Mouse (Mus musculus): Measurements from ENCODE around the gene Tex30. TPM values are rescaled to one million over a fixed set of nuclear protein-coding genes. Genes with fewer than 3 reads are reported as not detected.

Gene Tex30
- polyA plus RNA-seq, 1 experiment from 2014 or later, result 101 TPM

GRCm38 (mm10) chr1:44120074-44120406 is 17.8 kb upstream of the Tex30 start:
- DNase-seq (ENCODE audit: low spot score), result no peak
- ATAC-seq (ENCODE audit: insufficient number of reproducible peaks, low FRiP score, low TSS enrichment, low read depth), result no peak; the same call in 1 of the 2 replicates
- H3K4me1 ChIP-seq (ENCODE audit: control insufficient read depth, insufficient read depth, low read length), result no peaks in the 10 kb centered on the region
- H3K27ac ChIP-seq (replicated peaks; ENCODE audit: low read depth, low read length), result peak overlapping the region; percentile 75
- no peaks in the 10 kb centered on the region for H3K9me3 ChIP-seq (ENCODE audit: control insufficient read depth, low read length)
- peaks cover 2% of the 10 kb centered on the region; the same call in 1 of the 2 replicates for H3K36me3 ChIP-seq (ENCODE audit: control insufficient read depth, insufficient read depth, low read length)
- H3K9ac ChIP-seq (ENCODE audit: low read length), result peak overlapping the region; percentile 74
- peak overlapping the region; percentile 53 for H3K4me2 ChIP-seq (ENCODE audit: low read depth, severe bottlenecking)
- H3K27me3 ChIP-seq (ENCODE audit: control insufficient read depth, insufficient read depth, low read length), result no peaks in the 10 kb centered on the region
- H3K4me3 ChIP-seq (ENCODE audit: low read depth, low read length), result peak overlapping the region; percentile 49
- WGBS, result 2% methylated on average over 6 of the region's 6 CpGs

DNA sequence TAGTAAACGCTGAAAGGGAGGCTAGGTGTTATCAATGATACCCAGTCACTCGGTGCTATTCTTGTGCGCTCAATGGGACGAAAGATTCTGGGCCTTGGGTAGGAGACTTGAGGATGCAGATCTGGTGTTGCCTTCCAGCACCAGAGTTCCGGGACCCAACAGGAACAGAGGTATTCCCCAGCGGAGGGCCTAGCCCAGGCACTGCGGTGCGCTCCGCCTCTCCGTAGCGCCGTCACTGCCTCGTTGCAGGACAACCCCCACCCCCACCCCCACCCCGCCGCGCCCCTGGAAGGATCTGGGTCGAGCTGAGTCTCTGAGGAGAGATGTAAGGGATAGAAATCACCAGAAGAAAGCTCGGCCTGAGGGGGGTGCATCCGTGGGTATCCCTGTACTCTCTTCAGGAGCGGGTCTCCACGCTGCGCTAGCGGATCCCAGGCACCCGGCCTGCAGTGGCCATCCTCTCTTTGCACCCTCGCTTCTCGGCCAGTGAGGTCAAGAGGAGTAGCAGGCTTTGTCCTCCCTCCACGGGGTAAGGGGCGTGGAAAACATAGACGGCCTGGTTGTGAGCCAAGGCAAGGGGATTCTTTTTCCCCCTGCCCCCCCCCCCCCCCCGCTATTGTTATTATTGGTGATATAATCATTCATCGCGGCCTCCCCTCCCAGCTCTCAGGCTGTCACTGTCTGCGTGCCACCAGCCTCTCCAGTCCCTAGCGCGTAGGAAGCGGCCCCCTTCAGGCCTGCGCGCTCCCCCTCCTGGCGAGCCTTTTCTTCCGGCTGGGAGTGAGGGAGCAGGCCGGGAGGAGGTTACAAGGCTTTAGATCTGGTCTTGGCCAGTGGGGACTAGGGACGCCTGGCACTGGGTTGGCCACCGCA is 17.2 kb upstream of the Tex30 start:
- Histone ChIP-seq H3K4me1 (ENCODE audit: control insufficient read depth, insufficient read depth, low read length) (no peaks in the 10 kb centered on the region), H3K4me2 (ENCODE audit: low read depth, severe bottlenecking) (peak overlapping the region; percentile 53), H3K9me3 (ENCODE audit: control insufficient read depth, low read length) (no peaks in the 10 kb centered on the region), H3K4me3 (ENCODE audit: low read depth, low read length) (peak overlapping the region; percentile 49), H3K36me3 (ENCODE audit: control insufficient read depth, insufficient read depth, low read length) (peaks cover 7% of the 10 kb centered on the region; the same call in 1 of the 2 replicates), H3K27me3 (ENCODE audit: control insufficient read depth, insufficient read depth, low read length) (no peaks in the 10 kb centered on the region), H3K27ac (replicated peaks; ENCODE audit: low read depth, low read length) (peak overlapping the region; percentile 75), H3K9ac (ENCODE audit: low read length) (peak overlapping the region; percentile 74)
- peak; percentile 88 for DNase-seq (ENCODE audit: low spot score)
- under 1% methylated on average over 39 of the region's 43 CpGs for WGBS
- peak; percentile 90 for ATAC-seq (ENCODE audit: insufficient number of reproducible peaks, low FRiP score, low TSS enrichment, low read depth)

GRCm38 (mm10) chr1:44118239-44119054 is 16.2 kb upstream of the Tex30 start, which contains the start of the genes Kdelc1 and Bivm:
Gene Kdelc1, minus strand, starts transcription at chr1:44118808.
Gene Bivm, plus strand, starts transcription at chr1:44118957.
- peak; percentile 89 for DNase-seq (ENCODE audit: low spot score)
- Histone ChIP-seq H3K4me1 (ENCODE audit: control insufficient read depth, insufficient read depth, low read length) (no peaks in the 10 kb centered on the region), H3K9me3 (ENCODE audit: control insufficient read depth, low read length) (no peaks in the 10 kb centered on the region), H3K4me2 (ENCODE audit: low read depth, severe bottlenecking) (peak within 1 kb of the TSS; percentile 53), H3K36me3 (ENCODE audit: control insufficient read depth, insufficient read depth, low read length) (peaks cover 8% of the 10 kb centered on the region), H3K4me3 (ENCODE audit: low read depth, low read length) (peak within 1 kb of the TSS; percentile 49), H3K27me3 (ENCODE audit: control insufficient read depth, insufficient read depth, low read length) (no peaks in the 10 kb centered on the region), H3K9ac (ENCODE audit: low read length) (peak within 1 kb of the TSS; percentile 74), H3K27ac (replicated peaks; ENCODE audit: low read depth, low read length) (peak within 1 kb of the TSS; percentile 75)
- ATAC-seq (ENCODE audit: insufficient number of reproducible peaks, low FRiP score, low TSS enrichment, low read depth), result peak; percentile 97
- WGBS, result under 1% methylated on average over 39 of the region's 39 CpGs

- Histone ChIP-seq H3K4me1 (ENCODE audit: control insufficient read depth, insufficient read depth, low read length) (no peaks in the 10 kb centered on the region), H3K9ac (ENCODE audit: low read length) (no peak overlapping the region), H3K4me2 (ENCODE audit: low read depth, severe bottlenecking) (peak overlapping the region; percentile 46), H3K27me3 (ENCODE audit: control insufficient read depth, insufficient read depth, low read length) (no peaks in the 10 kb centered on the region), H3K9me3 (ENCODE audit: control insufficient read depth, low read length) (no peaks in the 10 kb centered on the region), H3K4me3 (ENCODE audit: low read depth, low read length) (peak overlapping the region; percentile 49), H3K36me3 (ENCODE audit: control insufficient read depth, insufficient read depth, low read length) (peaks cover 8% of the 10 kb centered on the region), H3K27ac (replicated peaks; ENCODE audit: low read depth, low read length) (no peak overlapping the region)
- ATAC-seq (ENCODE audit: insufficient number of reproducible peaks, low FRiP score, low TSS enrichment, low read depth) (no peak), DNase-seq (ENCODE audit: low spot score) (no peak)
These were observed 15.3 kb upstream of the Tex30 start for GRCm38 (mm10) chr1:44117571-44117970.

- H3K4me2 ChIP-seq (ENCODE audit: low read depth, severe bottlenecking), result peak overlapping the region; percentile 60
- no peaks in the 10 kb centered on the region for H3K4me1 ChIP-seq (ENCODE audit: control insufficient read depth, insufficient read depth, low read length)
- no peaks in the 10 kb centered on the region for H3K9me3 ChIP-seq (ENCODE audit: control insufficient read depth, low read length)
- WGBS, result 18% methylated on average over 5 of the region's 5 CpGs
- ATAC-seq (ENCODE audit: insufficient number of reproducible peaks, low FRiP score, low TSS enrichment, low read depth) (no peak), DNase-seq (ENCODE audit: low spot score) (peak; percentile 25)
- peak overlapping the region; percentile 9; the same call in 1 of the 2 replicates for H3K9ac ChIP-seq (ENCODE audit: low read length)
- no peak overlapping the region for H3K27ac ChIP-seq (replicated peaks; ENCODE audit: low read depth, low read length)
- H3K4me3 ChIP-seq (ENCODE audit: low read depth, low read length), result peak overlapping the region; percentile 86
- H3K36me3 ChIP-seq (ENCODE audit: control insufficient read depth, insufficient read depth, low read length), result peaks cover 5% of the 10 kb centered on the region; the same call in 1 of the 2 replicates
- H3K27me3 ChIP-seq (ENCODE audit: control insufficient read depth, insufficient read depth, low read length), result no peaks in the 10 kb centered on the region
These were observed 698 bp upstream of the Tex30 start for GRCm38 (mm10) chr1:44102939-44103338.

- H3K4me2 ChIP-seq (ENCODE audit: low read depth, severe bottlenecking), result peak overlapping the region; percentile 60
- DNase-seq (ENCODE audit: low spot score) (no peak), ATAC-seq (ENCODE audit: insufficient number of reproducible peaks, low FRiP score, low TSS enrichment, low read depth) (peak; percentile 81)
- WGBS, result under 1% methylated on average over 55 of the region's 55 CpGs
- H3K9me3 ChIP-seq (ENCODE audit: control insufficient read depth, low read length), result no peaks in the 10 kb centered on the region
- peak overlapping the region; percentile 71 for H3K27ac ChIP-seq (replicated peaks; ENCODE audit: low read depth, low read length)
- peaks cover 5% of the 10 kb centered on the region; the same call in 1 of the 2 replicates for H3K36me3 ChIP-seq (ENCODE audit: control insufficient read depth, insufficient read depth, low read length)
- no peaks in the 10 kb centered on the region for H3K27me3 ChIP-seq (ENCODE audit: control insufficient read depth, insufficient read depth, low read length)
- H3K4me3 ChIP-seq (ENCODE audit: low read depth, low read length), result peak overlapping the region; percentile 86
- peak overlapping the region; percentile 73 for H3K9ac ChIP-seq (ENCODE audit: low read length)
- H3K4me1 ChIP-seq (ENCODE audit: control insufficient read depth, insufficient read depth, low read length), result no peaks in the 10 kb centered on the region
These were observed 604 bp downstream of the Tex30 start for GRCm38 (mm10) chr1:44101448-44102225.

GRCm38 (mm10) chr1:44064625-44065024 is 37.6 kb downstream of the Tex30 start:
- H3K4me1 ChIP-seq (ENCODE audit: control insufficient read depth, insufficient read depth, low read length), result no peaks in the 10 kb centered on the region
- no peak overlapping the region for H3K9ac ChIP-seq (ENCODE audit: low read length)
- ATAC-seq (ENCODE audit: insufficient number of reproducible peaks, low FRiP score, low TSS enrichment, low read depth), result no peak
- DNase-seq (ENCODE audit: low spot score), result peak; percentile 34
- 0% methylated on average over 1 of the region's 1 CpGs for WGBS
- no peaks in the 10 kb centered on the region for H3K36me3 ChIP-seq (ENCODE audit: control insufficient read depth, insufficient read depth, low read length)
- H3K9me3 ChIP-seq (ENCODE audit: control insufficient read depth, low read length), result no peaks in the 10 kb centered on the region
- H3K4me2 ChIP-seq (ENCODE audit: low read depth, severe bottlenecking), result no peak overlapping the region
- H3K27me3 ChIP-seq (ENCODE audit: control insufficient read depth, insufficient read depth, low read length), result no peaks in the 10 kb centered on the region
- H3K27ac ChIP-seq (replicated peaks; ENCODE audit: low read depth, low read length), result no peak overlapping the region
- H3K4me3 ChIP-seq (ENCODE audit: low read depth, low read length), result no peak overlapping the region

DNA sequence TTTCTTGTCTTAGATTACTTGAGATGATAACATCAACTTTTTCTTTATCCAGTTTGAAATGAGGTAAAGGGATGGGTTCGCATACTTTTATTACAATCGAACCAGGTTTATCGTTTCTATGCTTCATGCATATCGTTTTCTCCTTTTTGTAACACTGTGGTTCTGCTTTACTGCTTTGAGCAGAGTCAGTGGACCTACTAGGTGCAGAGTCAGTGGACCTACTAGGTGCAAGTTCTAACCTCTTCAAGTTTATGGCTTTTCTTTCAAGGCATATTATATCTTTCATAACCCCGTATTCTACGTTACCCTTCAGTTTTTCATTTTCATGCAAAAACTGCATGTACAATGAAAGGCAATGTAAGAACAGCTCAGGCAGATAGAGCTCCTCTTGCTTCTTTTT is 38.8 kb downstream of the Tex30 start:
- H3K9me3 ChIP-seq (ENCODE audit: control insufficient read depth, low read length), result no peaks in the 10 kb centered on the region
- H3K9ac ChIP-seq (ENCODE audit: low read length), result no peak overlapping the region
- H3K36me3 ChIP-seq (ENCODE audit: control insufficient read depth, insufficient read depth, low read length), result no peaks in the 10 kb centered on the region
- DNase-seq (ENCODE audit: low spot score), result no peak
- WGBS, result 97% methylated on average over 6 of the region's 6 CpGs
- ATAC-seq (ENCODE audit: insufficient number of reproducible peaks, low FRiP score, low TSS enrichment, low read depth), result no peak
- no peak overlapping the region for H3K27ac ChIP-seq (replicated peaks; ENCODE audit: low read depth, low read length)
- H3K27me3 ChIP-seq (ENCODE audit: control insufficient read depth, insufficient read depth, low read length), result no peaks in the 10 kb centered on the region
- no peaks in the 10 kb centered on the region for H3K4me1 ChIP-seq (ENCODE audit: control insufficient read depth, insufficient read depth, low read length)
- H3K4me3 ChIP-seq (ENCODE audit: low read depth, low read length), result no peak overlapping the region
- H3K4me2 ChIP-seq (ENCODE audit: low read depth, severe bottlenecking), result no peak overlapping the region
